Mouse (Mus musculus) cerebellum, adult 2 months (tissue): ENCODE results near the gene Klhl10. TPM values are rescaled to one million over a fixed set of nuclear protein-coding genes. Genes with fewer than 3 reads are reported as not detected.

Source experiments
- DNase-seq, 2 experiments: peaks; one replicate each; pipeline ENCODE4 v3.0.0; 2021
- H3K27ac ChIP-seq: fragments of 200-500 bp; 2 replicates; pipeline ENCODE4 v1.5.1; 2012; ENCODE audit warnings: low read length, control low read depth, inconsistent platforms; ENCODE audit not compliant: insufficient read depth
- H3K27me3 ChIP-seq: fragments of 200-500 bp; 2 replicates; pipeline ENCODE4 v1.6.1; 2012; ENCODE audit warnings: inconsistent platforms, mild to moderate bottlenecking, low read length, moderate library complexity; ENCODE audit not compliant: control insufficient read depth, insufficient read depth
- H3K4me1 ChIP-seq: fragments of 200-500 bp; 2 replicates; pipeline ENCODE4 v1.6.1; 2011; ENCODE audit warnings: low read length; ENCODE audit not compliant: control insufficient read depth, insufficient read depth
- H3K4me3 ChIP-seq: fragments of 200-500 bp; replicated peaks from 2 replicates; pipeline ENCODE3; 2011; ENCODE audit warnings: mild to moderate bottlenecking, low read depth, low read length, control low read depth; ENCODE audit not compliant: insufficient read depth
- CTCF ChIP-seq: fragments of 200-500 bp; IDR thresholded peaks from 2 replicates; pipeline ENCODE4 v1.5.1; 2011; ENCODE audit warnings: low read depth, mild to moderate bottlenecking, control low read depth, low read length, moderate library complexity, borderline replicate concordance; ENCODE audit not compliant: insufficient read depth
- POLR2A ChIP-seq: fragments of 200-500 bp; IDR thresholded peaks from 2 replicates; pipeline ENCODE4 v1.6.1; 2011; ENCODE audit warnings: low read length, control low read depth, borderline replicate concordance; ENCODE audit not compliant: insufficient read depth
- WGBS: fragments of 180-500 bp; shearing (Covaris S2); methylation state at CpG from one replicate; pipeline ENCODE4 v1.1.7; 2018; 5-methylcytosine and 5-hydroxymethylcytosine counted together
- polyA plus RNA-seq: library from polyadenylated mRNA; depleted of rRNA; stranded (reverse); fragments of >200 nt; gene quantifications from 2 replicates; pipeline ENCODE4 v1.2.3, GENCODE M21; 2012

Gene Klhl10
- polyA plus RNA-seq, 1 experiment: 0.46 TPM

DNA sequence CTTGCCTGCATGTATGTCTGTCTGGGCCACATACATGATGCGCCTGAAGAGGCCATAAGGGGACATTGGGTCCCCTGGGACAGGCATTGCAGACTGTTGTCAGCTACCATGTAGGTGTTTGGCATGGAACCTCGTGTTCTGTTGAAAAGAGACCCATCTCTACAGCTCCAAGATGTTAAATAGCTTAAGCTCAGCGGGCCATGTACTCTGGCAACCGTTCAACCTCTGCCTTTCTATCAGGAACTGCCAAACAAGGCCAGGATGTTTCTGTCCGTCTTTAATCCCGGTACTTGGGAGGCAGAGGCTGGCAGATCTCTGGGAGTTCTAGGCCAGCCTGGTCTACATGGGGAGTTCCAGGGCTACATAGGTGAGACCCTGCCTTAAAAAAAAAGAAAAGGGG, 908 bp downstream of the Klhl10 start:
- DNase-seq: no peak
- no peak for TF ChIP-seq POLR2A
- no peak for TF ChIP-seq CTCF
- Histone ChIP-seq H3K4me1 (peaks cover 4% of the 10 kb centered on the region; the same call in 1 of the 2 replicates), H3K4me3 (no peak overlapping the region), H3K27me3 (no peaks in the 10 kb centered on the region), H3K27ac (no peak overlapping the region)
- WGBS: 41% methylated on average over 6 of the region's 6 CpGs

DNA sequence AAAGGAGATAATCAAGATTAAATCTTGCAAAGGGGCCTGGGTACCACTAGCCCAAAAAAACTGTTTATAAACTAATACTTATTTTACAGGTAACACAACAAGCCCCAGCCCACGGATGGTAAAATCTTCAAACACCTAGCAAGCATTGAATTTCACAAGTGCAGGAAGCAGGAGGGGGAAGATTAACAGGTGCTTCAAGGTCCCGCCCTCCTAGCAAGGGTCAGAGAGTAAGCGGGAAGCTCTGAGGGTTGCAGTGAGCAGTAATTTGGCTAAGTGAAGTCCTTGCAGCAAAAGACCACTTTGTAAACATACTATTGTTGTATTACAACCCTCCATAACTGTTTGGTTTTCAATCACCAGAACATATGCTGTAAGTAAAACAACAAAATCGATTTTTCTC, 15.5 kb downstream of the Klhl10 start:
- TF ChIP-seq POLR2A: no peak
- TF ChIP-seq CTCF: no peak

DNA sequence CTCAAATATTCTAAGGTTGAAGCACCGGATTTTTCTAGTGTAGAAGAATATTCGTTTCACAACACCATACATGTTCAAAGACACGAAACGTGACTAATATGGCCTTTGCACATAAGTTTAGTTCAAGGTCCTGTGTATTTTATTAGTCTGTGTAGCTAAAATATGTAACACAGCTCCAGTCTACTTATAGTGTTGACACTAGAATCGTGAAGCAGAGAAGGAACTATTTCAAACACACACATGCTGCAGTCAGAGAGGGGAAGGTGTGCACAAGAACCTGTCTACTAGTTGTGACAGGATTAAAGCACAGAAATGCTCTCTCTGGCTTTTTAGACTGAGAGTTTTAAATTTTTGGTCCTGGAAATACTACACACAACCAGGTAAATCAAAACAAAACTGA, 16.0 kb downstream of the Klhl10 start:
- DNase-seq: no peak
- no peak for TF ChIP-seq POLR2A
- TF ChIP-seq CTCF: no peak
- H3K27me3 ChIP-seq: no peaks in the 10 kb centered on the region
- H3K4me3 ChIP-seq: no peak overlapping the region
- H3K27ac ChIP-seq: no peak overlapping the region
- H3K4me1 ChIP-seq: peaks cover 4% of the 10 kb centered on the region; the same call in 1 of the 2 replicates
- 85% methylated on average over 5 of the region's 5 CpGs for WGBS

More for the DNA sequence above, 15.5 kb downstream of the Klhl10 start:
- 77% methylated on average over 4 of the region's 4 CpGs for WGBS
- no peak for DNase-seq
- Histone ChIP-seq H3K27ac (no peak overlapping the region), H3K4me1 (peaks cover 2% of the 10 kb centered on the region; the same call in 1 of the 2 replicates), H3K27me3 (no peaks in the 10 kb centered on the region), H3K4me3 (no peak overlapping the region)

DNA sequence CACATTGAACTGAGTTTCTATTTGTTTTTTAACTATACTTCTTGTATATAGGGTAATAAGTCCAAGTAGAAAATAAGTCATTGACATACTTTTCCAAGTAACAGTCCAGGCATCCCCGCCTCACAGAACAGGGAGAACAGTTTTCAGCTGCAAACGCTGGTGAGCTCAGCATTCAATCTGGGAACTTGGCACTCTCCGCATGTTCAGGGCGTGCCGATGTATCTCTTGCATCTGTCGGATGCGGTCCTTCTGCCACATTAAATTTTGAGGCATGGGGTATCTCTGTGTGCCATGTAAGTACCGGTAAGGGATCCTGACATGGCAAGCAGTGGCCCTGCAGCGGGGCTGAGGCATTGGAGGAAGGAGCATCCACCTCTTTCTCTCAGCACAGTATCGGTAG, 21.0 kb downstream of the Klhl10 start:
- 20% methylated on average over 10 of the region's 10 CpGs for WGBS
- Histone ChIP-seq H3K4me1 (peaks cover 15% of the 10 kb centered on the region; the same call in 1 of the 2 replicates), H3K4me3 (peak overlapping the region; percentile 17), H3K27me3 (no peaks in the 10 kb centered on the region), H3K27ac (no peak overlapping the region)
- peak in 1 of 2 experiments; percentile 20 for DNase-seq
- no peak for TF ChIP-seq CTCF
- TF ChIP-seq POLR2A: no peak

DNA sequence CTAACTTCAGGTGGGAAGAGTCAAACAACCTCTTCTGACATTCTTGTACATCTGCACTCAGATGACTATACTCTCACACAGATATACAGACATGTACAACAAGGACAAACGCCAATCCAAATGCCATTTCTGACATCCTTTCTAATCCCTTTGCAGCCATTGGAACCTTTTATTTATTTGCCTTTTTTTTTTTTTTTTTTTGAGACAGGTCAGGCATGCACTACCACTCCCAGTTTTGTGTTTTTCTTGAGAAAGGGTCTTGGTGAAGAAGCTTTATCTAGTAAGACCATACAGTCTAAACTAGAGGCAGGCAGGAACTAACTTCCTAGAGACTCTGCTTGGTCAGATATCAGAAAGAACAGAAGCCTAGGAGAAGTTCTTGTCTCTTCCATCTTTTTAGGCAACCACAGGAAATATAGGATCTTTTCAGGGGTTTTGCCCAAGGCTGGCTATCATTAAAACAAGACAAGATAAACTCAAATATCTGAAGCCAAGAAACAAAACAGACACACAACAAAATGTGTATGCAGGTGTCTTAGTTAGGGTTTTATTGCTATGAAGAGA, 23.6 kb downstream of the Klhl10 start:
- 86% methylated on average over 1 of the region's 1 CpGs for WGBS
- Histone ChIP-seq H3K27ac (no peak overlapping the region), H3K4me3 (no peak overlapping the region), H3K4me1 (peaks cover 15% of the 10 kb centered on the region; the same call in 1 of the 2 replicates), H3K27me3 (no peaks in the 10 kb centered on the region)
- no peak for TF ChIP-seq POLR2A
- no peak for DNase-seq

DNA sequence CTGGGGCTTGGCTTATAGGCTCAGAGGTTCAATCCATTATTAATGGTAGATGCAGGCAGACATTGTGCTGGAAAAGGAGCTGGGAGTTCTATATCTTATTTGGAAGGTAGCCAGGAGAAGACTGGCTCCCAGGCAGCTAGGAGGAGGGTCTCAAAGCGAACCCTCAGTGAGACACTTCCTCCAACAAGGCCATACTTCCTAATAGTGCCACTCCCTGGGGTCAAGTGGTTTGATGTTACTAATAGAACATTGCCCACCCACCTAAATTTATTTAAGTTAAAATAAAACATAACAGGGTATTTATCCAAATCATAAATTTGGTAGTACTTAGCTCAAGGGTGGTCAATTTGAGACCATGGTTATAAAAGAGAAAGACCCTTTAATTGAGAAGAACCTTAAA, 24.1 kb downstream of the Klhl10 start:
- H3K27me3 ChIP-seq: no peaks in the 10 kb centered on the region
- no peak overlapping the region for H3K4me3 ChIP-seq
- peaks cover 15% of the 10 kb centered on the region; the same call in 1 of the 2 replicates for H3K4me1 ChIP-seq
- no peak for DNase-seq
- H3K27ac ChIP-seq: no peak overlapping the region
- WGBS: 90% methylated on average over 1 of the region's 1 CpGs
- no peak for TF ChIP-seq POLR2A
- no peak for TF ChIP-seq CTCF

DNA sequence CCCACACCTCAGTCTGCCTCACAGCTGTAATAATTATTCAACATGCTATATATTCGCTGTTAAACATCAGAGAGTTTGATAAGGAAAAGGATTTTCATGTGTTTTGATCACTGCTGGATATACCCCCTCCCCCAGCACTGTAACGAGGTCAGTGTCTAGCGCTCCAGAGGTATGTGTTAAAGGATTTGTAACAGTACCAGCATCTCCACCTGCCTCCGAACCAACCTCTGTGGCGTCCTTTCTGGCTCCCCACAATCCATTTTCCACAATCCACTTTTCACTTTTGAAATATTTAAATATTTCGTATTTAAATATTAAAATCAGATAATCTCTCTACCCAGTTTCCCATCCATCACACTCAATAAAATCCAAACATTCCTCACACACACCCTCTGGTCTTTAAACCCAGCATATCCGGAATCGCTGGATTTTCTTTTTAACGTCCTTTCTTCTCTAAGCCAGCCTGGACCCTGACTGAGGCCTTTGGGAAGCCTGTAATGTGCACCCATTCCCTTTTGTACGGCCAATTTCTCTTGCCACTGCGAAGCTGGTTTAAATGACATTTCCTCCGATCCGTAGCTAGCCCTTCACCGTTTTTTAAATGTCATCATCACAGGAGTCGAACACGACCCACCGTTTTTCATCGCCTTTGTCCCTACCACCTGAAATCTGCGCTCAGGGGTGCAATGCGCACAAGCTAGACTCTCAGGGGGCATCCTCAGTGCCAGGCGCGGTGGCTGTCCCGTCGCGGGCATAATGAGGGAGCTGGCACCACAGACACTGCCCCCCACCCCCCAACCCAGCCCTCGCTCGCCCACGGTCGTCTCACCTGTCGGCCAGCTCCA, 29.9 kb downstream of the Klhl10 start:
- no peaks in the 10 kb centered on the region; the same call in 1 of the 2 replicates for H3K4me1 ChIP-seq
- no peaks in the 10 kb centered on the region for H3K27me3 ChIP-seq
- no peak for DNase-seq
- peak overlapping the region; percentile 54; the same call in 1 of the 2 replicates for H3K27ac ChIP-seq
- WGBS: 3% methylated on average over 30 of the region's 30 CpGs
- H3K4me3 ChIP-seq: peak overlapping the region; percentile 71
- TF ChIP-seq POLR2A: no peak
- no peak for TF ChIP-seq CTCF

DNA sequence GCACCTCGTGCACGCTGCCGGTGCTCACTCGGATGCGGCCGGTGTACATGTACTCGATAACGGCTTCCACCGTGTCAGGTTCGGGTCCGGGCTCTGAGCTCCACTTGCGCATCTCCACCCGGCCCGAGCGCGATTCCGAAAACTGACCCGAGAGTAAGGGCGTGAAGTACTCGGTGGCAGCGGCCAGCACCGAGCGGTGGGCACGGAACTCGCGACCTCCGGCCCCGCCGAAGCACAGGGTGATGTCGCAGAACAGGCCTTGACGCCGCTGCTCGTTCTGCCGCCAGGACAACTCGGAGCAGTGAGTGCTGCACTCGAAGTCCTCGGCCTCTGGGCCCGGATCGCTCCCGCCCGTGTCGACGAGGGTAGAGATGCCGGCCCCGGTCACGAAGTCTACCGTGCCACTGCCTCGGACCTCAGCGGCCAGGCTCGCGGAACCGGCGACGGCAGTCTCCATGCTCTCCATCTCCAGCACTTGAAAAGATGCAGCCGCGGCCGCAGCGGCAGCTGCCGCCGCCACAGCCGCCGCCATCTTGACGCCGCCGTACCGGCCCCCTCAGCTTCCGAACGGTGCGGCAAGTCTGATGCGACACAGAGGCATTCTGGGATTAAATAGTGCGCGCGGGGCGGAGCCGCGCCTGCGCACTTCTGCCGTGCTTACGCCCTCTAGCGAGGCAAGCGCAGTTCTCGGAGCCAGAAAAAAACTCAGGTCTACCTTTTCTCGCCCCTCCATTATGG, 30.6 kb downstream of the Klhl10 start, which contains the start of gene Klhl11:
Gene Klhl11, minus strand, starts transcription at position 545 of the 738 bp plus-strand sequence.
- H3K27ac ChIP-seq: peak within 1 kb of the TSS; percentile 54
- DNase-seq: peak; percentile 90 to 93
- WGBS: under 1% methylated on average over 83 of the region's 83 CpGs
- H3K4me3 ChIP-seq: peak within 1 kb of the TSS; percentile 71
- TF ChIP-seq POLR2A (peak; percentile 94), CTCF (peak; percentile 82)
- H3K27me3 ChIP-seq: no peaks in the 10 kb centered on the region
- H3K4me1 ChIP-seq: no peaks in the 10 kb centered on the region; the same call in 1 of the 2 replicates
